Mouse (Mus musculus): ENCODE measurements around the gene Skor1. TPM values are rescaled to one million over a fixed set of nuclear protein-coding genes. Genes with fewer than 3 reads are reported as not detected.
A peak's percentile ranks its signal among the peaks of the same experiment; 100 is the strongest.

Skor1 gene
- not detected in 2 replicates for polyA plus RNA-seq (2015; fragmentation: Nextera tagmentation; extraction: Ambion mirVana)

- no peak for ATAC-seq (replicated peaks; ENCODE audit: insufficient number of reproducible peaks, insufficient read depth, low FRiP score, low read depth)
- no peaks in the 10 kb centered on the region for H3K36me3 ChIP-seq
- H3K27ac ChIP-seq = no peak within 1 kb of the TSS
- under 1% methylated on average over 101 of the region's 108 CpGs for WGBS
- no peaks in the 10 kb centered on the region for H3K9me3 ChIP-seq (replicated peaks)
- peak within 1 kb of the TSS; percentile 50 for H3K4me3 ChIP-seq
- H3K27me3 ChIP-seq = peaks cover 100% of the 10 kb centered on the region
- H3K4me2 ChIP-seq = peak within 1 kb of the TSS; percentile 72
- H3K9ac ChIP-seq = no peak within 1 kb of the TSS
- H3K4me1 ChIP-seq (replicated peaks) = peaks cover 49% of the 10 kb centered on the region
Observed at GRCm38 (mm10) chr9:63148410-63149371, at the start of gene Skor1. TSS of gene Skor1 (minus strand) at chr9:63148961.

DNA sequence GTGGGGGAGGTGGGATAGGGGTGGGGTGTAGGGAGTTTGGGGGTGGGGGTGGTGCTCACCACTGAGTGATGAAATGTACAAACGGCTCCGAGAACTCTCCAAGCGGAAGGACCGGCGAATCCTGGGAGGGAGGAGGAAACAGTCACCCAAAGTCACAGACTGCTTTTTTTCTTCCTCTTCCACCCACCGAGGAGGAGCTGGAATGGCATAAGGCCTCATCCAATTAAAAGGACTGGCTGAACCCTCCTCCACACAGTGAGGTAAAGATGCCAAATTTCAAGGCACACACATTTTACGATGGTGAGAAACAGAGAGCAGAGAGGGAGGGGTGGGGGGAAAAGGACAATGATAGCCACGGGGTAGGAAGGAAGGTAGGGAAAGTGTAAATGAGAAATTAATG, 48.5 kb upstream of the Skor1 start:
- no peak overlapping the region for H3K27ac ChIP-seq
- H3K9ac ChIP-seq = no peak overlapping the region
- 18% methylated on average over 8 of the region's 8 CpGs for WGBS
- H3K4me3 ChIP-seq = no peak overlapping the region
- H3K9me3 ChIP-seq (replicated peaks) = no peaks in the 10 kb centered on the region
- H3K27me3 ChIP-seq = no peaks in the 10 kb centered on the region
- H3K4me1 ChIP-seq (replicated peaks) = peaks cover 44% of the 10 kb centered on the region
- peak overlapping the region; percentile 39 for H3K4me2 ChIP-seq
- no peak for ATAC-seq (replicated peaks; ENCODE audit: insufficient number of reproducible peaks, insufficient read depth, low FRiP score, low read depth)
- peaks cover 7% of the 10 kb centered on the region; the same call in 1 of the 2 replicates for H3K36me3 ChIP-seq

GRCm38 (mm10) chr9:63196114-63196682, 47.4 kb upstream of the Skor1 start:
- H3K4me2 ChIP-seq = no peak overlapping the region
- H3K9ac ChIP-seq = no peak overlapping the region
- no peak overlapping the region for H3K4me3 ChIP-seq
- H3K9me3 ChIP-seq (replicated peaks) = no peaks in the 10 kb centered on the region
- no peak for ATAC-seq (replicated peaks; ENCODE audit: insufficient number of reproducible peaks, insufficient read depth, low FRiP score, low read depth)
- 0 out of 2 replicates have a peak, but pooled peaks cover 3% of the 10 kb centered on the region for H3K36me3 ChIP-seq
- peaks cover 44% of the 10 kb centered on the region for H3K4me1 ChIP-seq (replicated peaks)
- H3K27ac ChIP-seq = peak overlapping the region; percentile 25; the same call in 1 of the 2 replicates
- 63% methylated on average over 8 of the region's 8 CpGs for WGBS
- no peaks in the 10 kb centered on the region for H3K27me3 ChIP-seq

DNA sequence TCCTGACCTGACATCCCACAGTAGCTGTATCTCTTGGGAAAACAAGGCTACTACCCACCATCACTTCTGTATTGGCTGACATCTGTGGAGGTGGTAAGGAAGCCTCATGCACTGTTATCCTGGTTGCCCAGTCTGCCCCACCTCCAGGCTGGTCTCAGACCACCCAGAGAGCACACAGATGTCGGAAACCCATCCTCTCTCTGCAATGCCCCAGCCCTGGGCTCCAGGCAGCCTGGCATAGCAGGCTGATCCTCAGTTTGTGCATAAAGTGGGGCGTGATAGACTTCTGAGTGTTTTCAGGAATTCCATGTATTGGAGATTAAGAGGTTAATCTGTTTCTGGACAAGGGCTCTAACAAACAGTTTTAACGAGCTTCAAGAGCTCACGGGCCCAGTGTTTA, 46.8 kb upstream of the Skor1 start:
- Histone ChIP-seq H3K27ac (peak overlapping the region; percentile 80), H3K4me1 (replicated peaks) (peaks cover 44% of the 10 kb centered on the region), H3K4me3 (no peak overlapping the region), H3K27me3 (no peaks in the 10 kb centered on the region), H3K9ac (no peak overlapping the region), H3K36me3 (0 out of 2 replicates have a peak, but pooled peaks cover 3% of the 10 kb centered on the region), H3K9me3 (replicated peaks) (no peaks in the 10 kb centered on the region), H3K4me2 (peak overlapping the region; percentile 23; the same call in 1 of the 2 replicates)
- WGBS = 61% methylated on average over 4 of the region's 4 CpGs
- no peak for ATAC-seq (replicated peaks; ENCODE audit: insufficient number of reproducible peaks, insufficient read depth, low FRiP score, low read depth)

- H3K27me3 ChIP-seq = no peaks in the 10 kb centered on the region
- H3K4me1 ChIP-seq (replicated peaks) = peaks cover 44% of the 10 kb centered on the region
- 45% methylated on average over 9 of the region's 9 CpGs for WGBS
- H3K9ac ChIP-seq = no peak overlapping the region
- peak overlapping the region; percentile 23; the same call in 1 of the 2 replicates for H3K4me2 ChIP-seq
- no peaks in the 10 kb centered on the region for H3K9me3 ChIP-seq (replicated peaks)
- 0 out of 2 replicates have a peak, but pooled peaks cover 3% of the 10 kb centered on the region for H3K36me3 ChIP-seq
- no peak overlapping the region for H3K4me3 ChIP-seq
- peak; percentile 49; the same call in 1 of the 2 replicates for ATAC-seq (replicated peaks; ENCODE audit: insufficient number of reproducible peaks, insufficient read depth, low FRiP score, low read depth)
- H3K27ac ChIP-seq = peak overlapping the region; percentile 80
Observed at GRCm38 (mm10) chr9:63194791-63195190, 46.0 kb upstream of the Skor1 start.

GRCm38 (mm10) chr9:63192809-63193208, 44.0 kb upstream of the Skor1 start:
- no peak overlapping the region for H3K4me2 ChIP-seq
- ATAC-seq (replicated peaks; ENCODE audit: insufficient number of reproducible peaks, insufficient read depth, low FRiP score, low read depth) = no peak
- H3K36me3 ChIP-seq = 0 out of 2 replicates have a peak, but pooled peaks cover 3% of the 10 kb centered on the region
- WGBS = 80% methylated on average over 4 of the region's 4 CpGs
- no peak overlapping the region for H3K4me3 ChIP-seq
- no peaks in the 10 kb centered on the region for H3K27me3 ChIP-seq
- no peak overlapping the region for H3K9ac ChIP-seq
- peaks cover 38% of the 10 kb centered on the region for H3K4me1 ChIP-seq (replicated peaks)
- no peaks in the 10 kb centered on the region for H3K9me3 ChIP-seq (replicated peaks)
- no peak overlapping the region for H3K27ac ChIP-seq

GRCm38 (mm10) chr9:63187310-63187709, 38.5 kb upstream of the Skor1 start:
- no peak for ATAC-seq (replicated peaks; ENCODE audit: insufficient number of reproducible peaks, insufficient read depth, low FRiP score, low read depth)
- peaks cover 16% of the 10 kb centered on the region; the same call in 1 of the 2 replicates for H3K27me3 ChIP-seq
- no peak overlapping the region for H3K27ac ChIP-seq
- H3K36me3 ChIP-seq = no peaks in the 10 kb centered on the region
- no peak overlapping the region for H3K4me2 ChIP-seq
- 38% methylated on average over 7 of the region's 7 CpGs for WGBS
- no peaks in the 10 kb centered on the region for H3K9me3 ChIP-seq (replicated peaks)
- H3K4me3 ChIP-seq = no peak overlapping the region
- H3K4me1 ChIP-seq (replicated peaks) = peaks cover 9% of the 10 kb centered on the region; the same call in 1 of the 2 replicates
- H3K9ac ChIP-seq = no peak overlapping the region

DNA sequence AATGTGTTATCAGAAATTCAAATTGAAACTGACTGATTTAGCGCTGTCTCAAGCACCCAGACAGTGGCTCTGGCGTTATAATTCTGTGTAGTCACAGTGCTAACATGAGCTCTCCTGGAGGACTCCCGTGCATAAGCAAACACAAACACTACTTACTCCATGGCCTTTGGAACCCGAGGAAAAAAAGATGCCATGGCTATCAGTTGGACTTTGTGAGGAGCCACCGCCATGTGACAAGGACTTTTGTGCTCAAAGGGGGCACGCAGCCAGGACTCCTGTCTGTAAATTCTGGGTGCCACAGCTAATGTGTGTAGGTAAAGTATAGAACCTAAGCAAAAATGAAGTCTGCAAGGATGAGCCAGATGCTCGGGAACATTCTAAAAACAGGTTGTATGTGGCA, 36.5 kb upstream of the Skor1 start:
- peaks cover 9% of the 10 kb centered on the region for H3K4me1 ChIP-seq (replicated peaks)
- WGBS = 71% methylated on average over 7 of the region's 7 CpGs
- no peak for ATAC-seq (replicated peaks; ENCODE audit: insufficient number of reproducible peaks, insufficient read depth, low FRiP score, low read depth)

DNA sequence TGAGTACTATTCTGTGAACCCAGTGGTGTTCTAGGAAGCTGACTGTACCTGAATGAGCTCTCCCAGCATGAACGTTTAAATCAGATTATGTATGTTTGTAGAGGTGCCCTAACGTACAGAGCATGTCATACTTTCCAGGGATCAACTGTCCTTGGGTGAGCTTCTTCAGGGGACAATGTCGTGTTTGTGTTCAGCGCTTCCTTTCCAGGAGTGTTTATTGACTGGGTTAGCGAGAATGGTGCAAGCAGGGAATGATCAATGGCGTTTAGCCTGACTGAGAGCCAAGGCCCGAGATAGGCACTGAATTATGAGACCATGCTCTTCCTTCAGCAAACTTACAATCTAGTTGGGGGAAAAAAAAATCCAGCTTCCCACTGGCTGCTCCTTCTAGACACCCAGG, 35.1 kb upstream of the Skor1 start:
- Histone ChIP-seq H3K4me1 (replicated peaks) (peaks cover 9% of the 10 kb centered on the region), H3K27ac (no peak overlapping the region), H3K4me3 (no peak overlapping the region), H3K9ac (no peak overlapping the region), H3K36me3 (peaks cover 7% of the 10 kb centered on the region; the same call in 1 of the 2 replicates), H3K4me2 (no peak overlapping the region), H3K9me3 (replicated peaks) (no peaks in the 10 kb centered on the region), H3K27me3 (peaks cover 31% of the 10 kb centered on the region)
- ATAC-seq (replicated peaks; ENCODE audit: insufficient number of reproducible peaks, insufficient read depth, low FRiP score, low read depth) = no peak
- WGBS = 77% methylated on average over 7 of the region's 7 CpGs

More for the DNA sequence above, 36.5 kb upstream of the Skor1 start:
- H3K27me3 ChIP-seq = peaks cover 19% of the 10 kb centered on the region
- no peak overlapping the region for H3K4me2 ChIP-seq
- H3K36me3 ChIP-seq = no peaks in the 10 kb centered on the region
- H3K9me3 ChIP-seq (replicated peaks) = no peaks in the 10 kb centered on the region
- no peak overlapping the region for H3K9ac ChIP-seq
- no peak overlapping the region for H3K4me3 ChIP-seq
- no peak overlapping the region for H3K27ac ChIP-seq

DNA sequence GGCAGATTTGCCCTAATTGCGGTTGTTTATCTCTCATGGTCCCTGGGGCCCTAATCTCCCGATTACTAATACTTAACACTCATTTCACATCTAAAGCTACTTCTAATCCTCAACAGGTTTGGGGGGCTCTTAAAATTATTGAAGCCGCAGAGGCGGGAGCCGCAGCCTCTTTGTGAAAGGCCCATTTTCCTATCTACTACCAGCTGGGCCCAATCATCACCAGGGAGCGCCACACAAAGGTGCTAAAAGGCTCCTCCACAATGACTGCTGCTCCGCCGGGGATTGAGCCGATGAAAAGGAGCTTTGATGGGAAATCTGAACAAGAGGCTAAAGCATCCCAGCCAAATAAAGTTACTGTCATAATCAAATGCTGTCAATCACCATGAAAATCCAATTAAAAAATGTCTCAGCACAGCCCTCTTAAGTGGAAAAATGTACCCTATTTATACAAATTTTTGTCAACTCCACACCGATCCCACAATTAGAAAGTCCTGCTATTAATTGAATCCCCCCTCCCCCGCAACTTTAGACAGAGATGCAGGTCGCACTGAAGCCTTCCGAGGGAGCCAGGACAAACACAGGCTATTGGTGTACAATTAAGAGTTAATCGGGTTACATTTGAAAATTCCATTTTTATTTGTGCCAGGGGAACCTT, 33.7 kb upstream of the Skor1 start:
- Histone ChIP-seq H3K27ac (no peak overlapping the region), H3K4me2 (no peak overlapping the region), H3K27me3 (peaks cover 32% of the 10 kb centered on the region), H3K4me3 (no peak overlapping the region), H3K4me1 (replicated peaks) (peaks cover 4% of the 10 kb centered on the region; the same call in 1 of the 2 replicates), H3K9me3 (replicated peaks) (no peaks in the 10 kb centered on the region), H3K9ac (no peak overlapping the region), H3K36me3 (peaks cover 7% of the 10 kb centered on the region; the same call in 1 of the 2 replicates)
- 43% methylated on average over 14 of the region's 14 CpGs for WGBS
- ATAC-seq (replicated peaks; ENCODE audit: insufficient number of reproducible peaks, insufficient read depth, low FRiP score, low read depth) = no peak
